Mouse (Mus musculus) C2C12 (cell line): ENCODE data around the gene Rgs3. TPM values are rescaled to one million over a fixed set of nuclear protein-coding genes. Genes with fewer than 3 reads are reported as not detected.

Experiments
- H3K27me3 ChIP-seq: one replicate; pipeline ENCODE4 v1.6.1; 2011; ENCODE audit not compliant: control insufficient read depth, insufficient read depth, insufficient read length
- H3K36me3 ChIP-seq: one replicate; pipeline ENCODE4 v1.6.1; 2011; ENCODE audit not compliant: control insufficient read depth, insufficient read depth
- H3K4me3 ChIP-seq: one replicate; pipeline ENCODE4 v1.5.1; 2011; ENCODE audit warnings: mild to moderate bottlenecking, control low read depth; ENCODE audit not compliant: poor library complexity, insufficient read depth, severe bottlenecking
- H3K79me2 ChIP-seq: one replicate; pipeline ENCODE4 v1.6.1; 2011; ENCODE audit not compliant: control insufficient read depth, insufficient read depth
- H3K79me3 ChIP-seq: one replicate; pipeline ENCODE4 v1.6.1; 2011; ENCODE audit warnings: low read depth, control low read depth
- H3ac ChIP-seq: one replicate; pipeline ENCODE3; 2011; ENCODE audit warnings: low read depth; ENCODE audit not compliant: control insufficient read depth, insufficient read length
- CEBPB ChIP-seq: IDR thresholded peaks from one replicate; pipeline ENCODE4 v1.6.1; 2011; ENCODE audit warnings: low read depth, mild to moderate bottlenecking, control low read depth, moderate library complexity
- CTCF ChIP-seq: IDR thresholded peaks from one replicate; pipeline ENCODE4 v1.5.1; 2011; ENCODE audit not compliant: control insufficient read depth, insufficient read depth, insufficient read length
- FOSL1 ChIP-seq: IDR thresholded peaks from one replicate; pipeline ENCODE4 v1.8.0; 2011; ENCODE audit warnings: mild to moderate bottlenecking, low read length; ENCODE audit not compliant: poor library complexity, insufficient read depth, severe bottlenecking
- MAX ChIP-seq: IDR thresholded peaks from one replicate; pipeline ENCODE4 v1.6.1; 2011; ENCODE audit warnings: mild to moderate bottlenecking, control low read depth
- MYOD1 ChIP-seq: IDR thresholded peaks from one replicate; pipeline ENCODE4 v1.6.1; 2011; ENCODE audit warnings: low read depth; ENCODE audit not compliant: control insufficient read depth, insufficient read length
- MYOG ChIP-seq: IDR thresholded peaks from one replicate; pipeline ENCODE4 v1.6.1; 2011; ENCODE audit not compliant: control insufficient read depth, insufficient read length; ENCODE audit errors: extremely low read depth
- USF1 ChIP-seq: IDR thresholded peaks from one replicate; pipeline ENCODE4 v1.6.1; 2011; ENCODE audit warnings: low read depth, mild to moderate bottlenecking, control low read depth, moderate library complexity
- polyA plus RNA-seq: library from polyadenylated mRNA; unstranded; fragments of >200 nt; fragmentation: generic; extraction: Trizol; gene quantifications from one replicate; pipeline ENCODE4 v1.2.1, GENCODE M21; 2012; ENCODE audit warnings: missing spikeins

The Rgs3 gene
- polyA plus RNA-seq, 1 experiment = 49.8 TPM

DNA sequence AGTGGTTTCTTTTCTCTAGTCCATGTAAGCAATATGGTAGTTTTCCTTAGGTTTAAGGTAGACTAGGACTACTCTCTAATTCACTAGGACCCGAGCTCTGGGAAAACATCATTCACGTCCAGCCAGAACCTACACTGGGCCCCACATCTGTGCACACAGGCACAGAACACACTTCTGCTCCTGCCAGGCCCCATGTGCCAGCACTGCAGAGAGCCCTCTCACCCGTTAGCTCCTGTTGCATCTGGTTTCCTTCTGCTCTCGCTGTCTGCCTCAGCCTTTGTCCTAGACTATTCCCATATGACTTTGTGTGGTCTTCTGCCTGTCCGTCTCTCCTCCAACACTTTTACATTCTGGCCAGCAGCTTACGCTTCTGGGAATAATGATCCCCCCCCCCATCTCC is 25.9 kb upstream of the Rgs3 start:
- TF ChIP-seq MYOD1 = no peak
- TF ChIP-seq CTCF = no peak
- no peak for TF ChIP-seq FOSL1
- TF ChIP-seq MYOG = no peak
- TF ChIP-seq MAX = no peak
- no peak for TF ChIP-seq CEBPB
- TF ChIP-seq USF1 = no peak
- no peaks in the 10 kb centered on the region for H3K79me2 ChIP-seq
- H3K27me3 ChIP-seq = no peaks in the 10 kb centered on the region
- H3K79me3 ChIP-seq = no peaks in the 10 kb centered on the region
- no peak overlapping the region for H3ac ChIP-seq
- H3K36me3 ChIP-seq = no peaks in the 10 kb centered on the region
- H3K4me3 ChIP-seq = no peak overlapping the region

DNA sequence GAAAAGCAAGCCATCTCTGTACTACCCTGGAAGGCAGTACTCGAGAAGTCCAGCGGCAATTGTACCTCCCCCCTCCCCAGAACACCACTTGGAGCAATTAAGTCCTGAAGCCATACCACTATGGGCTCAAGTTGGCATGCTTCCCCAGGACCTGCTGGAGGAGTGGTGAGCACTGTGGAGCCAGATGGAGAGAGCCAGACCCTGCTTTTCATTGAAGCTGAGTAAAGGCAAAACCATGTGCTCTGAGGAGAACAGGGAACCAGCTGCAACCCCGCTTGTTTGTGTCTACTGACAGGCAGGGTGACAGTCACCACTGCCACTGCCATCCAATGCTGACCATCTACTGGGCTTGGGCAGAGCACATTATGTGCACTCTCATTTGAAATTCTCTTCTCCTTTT is 17.8 kb upstream of the Rgs3 start:
- TF ChIP-seq CEBPB (no peak), MYOD1 (no peak), MYOG (no peak), USF1 (no peak), MAX (no peak), FOSL1 (no peak)
- Histone ChIP-seq H3K36me3 (no peaks in the 10 kb centered on the region), H3K27me3 (no peaks in the 10 kb centered on the region), H3K79me3 (no peaks in the 10 kb centered on the region), H3K79me2 (no peaks in the 10 kb centered on the region), H3K4me3 (no peak overlapping the region), H3ac (no peak overlapping the region)

DNA sequence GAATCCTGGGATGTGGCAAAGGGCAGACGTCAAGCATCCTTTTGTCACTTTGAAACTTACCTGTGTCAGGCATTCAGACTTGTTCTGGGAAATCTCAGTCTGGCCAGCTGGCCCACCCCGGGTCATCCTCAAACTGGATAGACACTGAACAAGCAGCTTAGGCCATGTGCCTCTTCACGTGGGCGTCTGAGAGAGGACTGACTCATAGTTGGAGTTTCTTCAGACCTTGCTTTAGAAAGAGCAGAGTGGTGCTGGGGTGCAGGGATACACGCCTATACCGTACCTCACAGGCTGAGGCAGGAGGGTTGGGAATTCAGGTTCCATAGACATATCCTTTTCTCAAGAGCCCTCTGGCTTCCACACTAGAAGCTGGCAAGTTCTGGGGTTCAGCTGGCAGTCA is 15.9 kb upstream of the Rgs3 start:
- H3ac ChIP-seq = no peak overlapping the region
- no peaks in the 10 kb centered on the region for H3K27me3 ChIP-seq
- no peaks in the 10 kb centered on the region for H3K79me2 ChIP-seq
- no peak overlapping the region for H3K4me3 ChIP-seq
- H3K79me3 ChIP-seq = no peaks in the 10 kb centered on the region
- H3K36me3 ChIP-seq = no peaks in the 10 kb centered on the region
- no peak for TF ChIP-seq CEBPB
- no peak for TF ChIP-seq MYOG
- no peak for TF ChIP-seq FOSL1
- no peak for TF ChIP-seq USF1
- no peak for TF ChIP-seq MYOD1
- TF ChIP-seq MAX = no peak
- no peak for TF ChIP-seq CTCF

DNA sequence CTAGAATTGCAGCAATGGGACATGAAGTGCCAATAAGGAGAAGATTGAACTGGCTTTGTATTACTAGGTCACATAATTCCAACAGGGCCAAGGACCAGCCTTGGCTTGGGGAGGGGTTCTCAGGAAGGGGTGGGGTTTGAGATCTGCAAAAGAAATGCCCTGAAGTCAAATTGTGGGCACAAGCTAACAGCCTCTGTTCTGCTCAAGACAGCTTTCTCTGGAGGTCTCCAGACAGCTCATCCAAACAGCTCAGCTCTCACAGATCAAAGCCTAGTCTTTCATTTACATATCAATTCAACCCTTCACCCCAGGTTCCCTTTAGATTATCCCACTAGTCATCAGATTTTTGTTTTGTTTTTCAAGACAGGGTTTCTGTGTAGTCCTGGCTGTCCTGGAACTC is 14.8 kb upstream of the Rgs3 start:
- no peaks in the 10 kb centered on the region for H3K79me2 ChIP-seq
- no peak overlapping the region for H3K4me3 ChIP-seq
- no peak overlapping the region for H3ac ChIP-seq
- no peaks in the 10 kb centered on the region for H3K27me3 ChIP-seq
- no peak for TF ChIP-seq MAX
- no peaks in the 10 kb centered on the region for H3K36me3 ChIP-seq
- H3K79me3 ChIP-seq = no peaks in the 10 kb centered on the region

- no peaks in the 10 kb centered on the region for H3K36me3 ChIP-seq
- H3ac ChIP-seq = no peak overlapping the region
- H3K79me2 ChIP-seq = no peaks in the 10 kb centered on the region
- no peaks in the 10 kb centered on the region for H3K27me3 ChIP-seq
- TF ChIP-seq MYOD1 (no peak), USF1 (no peak), CEBPB (no peak), FOSL1 (no peak), MAX (no peak), MYOG (no peak), CTCF (no peak)
- H3K79me3 ChIP-seq = no peaks in the 10 kb centered on the region
- H3K4me3 ChIP-seq = no peak overlapping the region
Observed at GRCm38 (mm10) chr4:62551966-62552365, 7.7 kb upstream of the Rgs3 start.

DNA sequence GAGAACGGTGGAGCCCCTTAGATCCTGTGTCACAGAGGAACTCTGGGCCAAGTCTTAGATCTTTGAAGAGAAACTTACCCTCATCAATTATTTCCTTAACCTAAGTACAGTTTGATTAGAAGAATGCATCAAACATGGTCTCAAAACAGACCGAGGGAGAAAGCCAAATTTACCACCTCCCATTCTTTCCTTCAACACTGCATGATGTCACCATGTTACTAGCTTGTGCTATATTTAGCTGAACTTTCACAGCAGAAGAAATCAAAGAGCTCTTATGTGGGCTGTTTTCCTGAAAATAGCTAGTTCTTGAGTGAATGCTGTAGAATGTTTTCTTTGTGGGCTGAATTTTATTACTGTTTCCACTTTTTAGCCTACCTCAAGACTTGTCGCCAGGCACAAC is 2.2 kb upstream of the Rgs3 start:
- Histone ChIP-seq H3K79me3 (no peaks in the 10 kb centered on the region), H3K4me3 (no peak overlapping the region), H3K36me3 (no peaks in the 10 kb centered on the region), H3K79me2 (no peaks in the 10 kb centered on the region), H3K27me3 (no peaks in the 10 kb centered on the region), H3ac (no peak overlapping the region)
- no peak for TF ChIP-seq MYOG
- no peak for TF ChIP-seq CEBPB
- no peak for TF ChIP-seq USF1
- no peak for TF ChIP-seq FOSL1
- no peak for TF ChIP-seq MYOD1
- TF ChIP-seq MAX = no peak
- no peak for TF ChIP-seq CTCF
